Comparison of ENCODE assay signal across 9 mouse cellular contexts in the genomic region with DNA sequence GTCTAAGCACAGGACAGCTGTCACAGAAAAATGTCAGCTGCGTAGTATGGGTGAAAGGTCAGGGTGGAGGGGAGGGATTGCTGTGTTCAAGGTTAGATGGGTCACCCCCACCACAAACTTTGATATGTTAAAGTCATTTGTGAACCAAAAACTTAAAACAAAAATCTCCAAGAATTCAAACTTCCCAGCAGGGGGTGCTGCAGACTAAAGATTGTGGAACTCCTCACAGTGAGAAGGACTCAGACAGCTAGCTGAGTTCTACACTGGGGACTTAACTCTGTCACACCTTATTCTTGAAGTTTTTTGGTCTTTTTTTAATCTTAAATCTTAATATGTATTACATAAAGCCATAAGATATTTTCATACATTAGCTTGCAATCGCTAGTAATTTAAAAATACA. TPM values are rescaled to one million over a fixed set of nuclear protein-coding genes. Genes with fewer than 3 reads are reported as not detected.
DNase-seq lines count a peak whose midpoint lies in the region; ATAC-seq and TF ChIP-seq lines count a peak whose summit lies in the region.
"Had no signal": no experiment of that assay in that cellular context is flagged by ENCODE, and none has a peak within 500 bp of the region (broad histone marks: within the 10 kb centered on the region; RNA-seq: fewer than 3 reads in every experiment).

No protein-coding gene starts in this region.

- ATAC-seq in midbrain, postnatal 0 days (ENCODE audit: low FRiP score), result peak; percentile 61; the same call in 1 of the 2 replicates
- ATAC-seq in midbrain, embryonic 15.5 days (replicated peaks), result no peak; the same call in 1 of the 2 replicates

- H3K4me2 ChIP-seq in midbrain, postnatal 0 days (ENCODE audit: low read depth, low read length, poor library complexity, severe bottlenecking), result no peak overlapping the region
- H3K4me2 ChIP-seq in midbrain, embryonic 15.5 days, result no peak overlapping the region
- H3K4me2 ChIP-seq: heart, embryonic 13.5 days had no signal

- H3K27ac ChIP-seq in midbrain, postnatal 0 days (ENCODE audit: low read depth, low read length), result no peak overlapping the region
- H3K27ac ChIP-seq in midbrain, embryonic 15.5 days, result no peak overlapping the region
- H3K27ac ChIP-seq: heart, embryonic 13.5 days had no signal

- H3K27me3 ChIP-seq in midbrain, postnatal 0 days (ENCODE audit: insufficient read depth, low read length), result no peaks in the 10 kb centered on the region
- no peaks in the 10 kb centered on the region for H3K27me3 ChIP-seq in midbrain, embryonic 15.5 days (replicated peaks)
- H3K27me3 ChIP-seq: heart, embryonic 13.5 days had no signal

- peak; percentile 67 for TF ChIP-seq CTCF in midbrain, postnatal 0 days (IDR thresholded peaks at IDR 0.05)

- WGBS in midbrain, postnatal 0 days, result 94% methylated on average over 2 of the region's 2 CpGs
- 87% methylated on average over 2 of the region's 2 CpGs for WGBS in midbrain, embryonic 15.5 days

- no peaks in the 10 kb centered on the region for H3K4me1 ChIP-seq in midbrain, postnatal 0 days (ENCODE audit: insufficient read depth, low read length)
- peaks cover 7% of the 10 kb centered on the region for H3K4me1 ChIP-seq in midbrain, embryonic 15.5 days

- H3K9me3 ChIP-seq in midbrain, postnatal 0 days (ENCODE audit: low read length), result no peaks in the 10 kb centered on the region
- no peaks in the 10 kb centered on the region for H3K9me3 ChIP-seq in midbrain, embryonic 15.5 days
- H3K9me3 ChIP-seq: heart, embryonic 13.5 days had no signal

- H3K36me3 ChIP-seq in midbrain, postnatal 0 days (ENCODE audit: insufficient read depth, low read length), result peaks cover 29% of the 10 kb centered on the region
- peaks cover 5% of the 10 kb centered on the region; the same call in 1 of the 2 replicates for H3K36me3 ChIP-seq in midbrain, embryonic 15.5 days (replicated peaks)

- intact Hi-C loops in gastrocnemius, postnatal 14 days (cut with DNase I; ENCODE audit: low total_unique reads), result no loop called here
- intact Hi-C loops in gastrocnemius, postnatal 36 days (cut with DNase I), result loop anchor here (5.0 kb wide), 1 partner anchor 414 kb away; no protein-coding TSS in a partner anchor

- peak; percentile 23 for DNase-seq in gastrocnemius, postnatal 14 days
- DNase-seq in gastrocnemius, postnatal 36 days, result no peak
- peak; percentile 73 for DNase-seq in midbrain, postnatal 0 days (ENCODE audit: low spot score)
- DNase-seq in c-Kit-positive CD71-positive TER-119-positive erythroid progenitor cells, embryonic 14.5 days (ENCODE audit: low spot score), result peak; percentile 33
- DNase-seq in lung, postnatal 36 days, result peak; percentile 43
- no peak for DNase-seq in urinary bladder, adult 2 months (ENCODE audit: low spot score)
- no peak for DNase-seq in Muller cell, postnatal 12 days (ENCODE audit: inconsistent ontology term)

- H3K4me3 ChIP-seq in midbrain, postnatal 0 days (ENCODE audit: low read depth, low read length), result no peak overlapping the region
- H3K4me3 ChIP-seq in midbrain, embryonic 15.5 days, result no peak overlapping the region
- H3K4me3 ChIP-seq: heart, embryonic 13.5 days had no signal

- no peak overlapping the region for H3K9ac ChIP-seq in midbrain, postnatal 0 days (replicated peaks; ENCODE audit: low read length, poor library complexity, severe bottlenecking)
- H3K9ac ChIP-seq in midbrain, embryonic 15.5 days, result no peak overlapping the region
- H3K9ac ChIP-seq: heart, embryonic 13.5 days had no signal

RNA-seq across cellular contexts. Expression of a gene that starts 31.7 kb away (rescaled TPM):
- 1 to 10 TPM; 7.6 to 8.4 TPM for total RNA-seq in gastrocnemius, postnatal 14 days (2021)
- total RNA-seq in gastrocnemius, postnatal 36 days (2021), result 1 to 10 TPM; 6.3 to 7.2 TPM
- total RNA-seq in midbrain, postnatal 0 days (2014; rRNA removed), result 23.8 and 25.6 TPM in 2 replicates
- polyA plus RNA-seq in midbrain, postnatal 0 days (2015; fragmentation: Nextera tagmentation; extraction: Ambion mirVana), result 21.1 and 21.5 TPM in 2 replicates
- 24.7 and 25.4 TPM in 2 replicates for polyA plus RNA-seq in midbrain, embryonic 15.5 days (2015; fragmentation: Nextera tagmentation; extraction: Ambion mirVana)
- 10.7 and 11.9 TPM in 2 replicates for polyA plus RNA-seq in urinary bladder, adult 2 months (2012; rRNA removed)

Comparison
In these comparisons a context has a peak if more than half of its experiments do, and no peak if none do; other contexts are left out.
1. DNase-seq: peak in gastrocnemius, postnatal 14 days (single experiment), midbrain, postnatal 0 days (single experiment), c-Kit-positive CD71-positive TER-119-positive erythroid progenitor cells, embryonic 14.5 days (single experiment) and lung, postnatal 36 days (single experiment); none in gastrocnemius, postnatal 36 days (0 of 2), urinary bladder, adult 2 months (single experiment) and Muller cell, postnatal 12 days (single experiment).